Mouse (Mus musculus) MEL (cell line): ENCODE results near the gene Upk2. TPM values are rescaled to one million over a fixed set of nuclear protein-coding genes. Genes with fewer than 3 reads are reported as not detected.

Experiments
- DNase-seq: peaks from one replicate; pipeline ENCODE4 v3.0.0; 2011; ENCODE audit warnings: low read depth, low spot score
- H3K27ac ChIP-seq: 2 replicates; pipeline ENCODE4 v1.5.1; 2012; ENCODE audit warnings: low read depth, mild to moderate bottlenecking, control low read depth, low read length, moderate library complexity; ENCODE audit not compliant: control insufficient read depth
- H3K27me3 ChIP-seq, 2 experiments: fragments of 150-350 bp in 1 of 2; sonication (generic) in 1 of 2; 2 replicates each; pipeline ENCODE4 v1.6.1; 2012; ENCODE audit warnings: low read length in 2 of 2, mild to moderate bottlenecking in 2 of 2, improper control_type of control experiment in 1 of 2, moderate library complexity in 1 of 2; ENCODE audit not compliant: insufficient read depth in 2 of 2, control insufficient read depth in 1 of 2
- H3K36me3 ChIP-seq, 2 experiments: 2 replicates each; pipeline ENCODE4 v1.6.1; 2012 to 2014; ENCODE audit warnings: low read length in 2 of 2, improper control_type of control experiment in 1 of 2, inconsistent platforms in 1 of 2, mild to moderate bottlenecking in 1 of 2; ENCODE audit not compliant: insufficient read depth in 2 of 2, control insufficient read depth in 1 of 2
- H3K4me1 ChIP-seq, 2 experiments: fragments of 150-350 bp in 1 of 2; sonication (generic) in 1 of 2; 2 replicates each; pipeline ENCODE4 v1.6.1; 2012; ENCODE audit warnings: low read length in 2 of 2, improper control_type of control experiment in 1 of 2, mild to moderate bottlenecking in 1 of 2; ENCODE audit not compliant: insufficient read depth in 2 of 2, control insufficient read depth in 1 of 2
- H3K4me3 ChIP-seq, 2 experiments: fragments of 150-350 bp in 1 of 2; sonication (generic) in 1 of 2; 2 replicates each; pipeline ENCODE4 v1.5.1; 2012; ENCODE audit warnings: low read depth in 2 of 2, low read length in 2 of 2, mild to moderate bottlenecking in 2 of 2, moderate library complexity in 2 of 2, control low read depth in 1 of 2, improper control_type of control experiment in 1 of 2; ENCODE audit not compliant: control insufficient read depth in 1 of 2, insufficient read depth in 1 of 2
- H3K79me2 ChIP-seq: 2 replicates; pipeline ENCODE4 v1.6.1; 2012; ENCODE audit warnings: mild to moderate bottlenecking, low read length, moderate library complexity; ENCODE audit not compliant: control insufficient read depth, poor library complexity, insufficient read depth
- H3K9ac ChIP-seq: 2 replicates; pipeline ENCODE4 v1.6.1; 2012; ENCODE audit warnings: low read depth, mild to moderate bottlenecking, control low read depth, low read length, moderate library complexity; ENCODE audit not compliant: control insufficient read depth, poor library complexity, severe bottlenecking
- H3K9me3 ChIP-seq: fragments of 150-350 bp; sonication (generic); replicated peaks from 2 replicates; pipeline ENCODE4 v1.6.1; 2012; ENCODE audit warnings: mild to moderate bottlenecking, low read length, improper control_type of control experiment, moderate library complexity; ENCODE audit not compliant: insufficient read depth
- CTCF ChIP-seq, 3 experiments: IDR thresholded peaks in 2 of 3; conservative IDR thresholded peaks in 1 of 3; 2 replicates each; pipeline ENCODE4 v1.5.1; 2011 to 2012; ENCODE audit warnings: low read length in 3 of 3, low read depth in 2 of 3, mild to moderate bottlenecking in 2 of 3, improper control_type of control experiment in 1 of 3, inconsistent platforms in 1 of 3, mixed read lengths in 1 of 3, moderate library complexity in 1 of 3; ENCODE audit not compliant: control insufficient read depth in 1 of 3, insufficient read depth in 1 of 3, poor library complexity in 1 of 3, severe bottlenecking in 1 of 3
- HCFC1 ChIP-seq: IDR thresholded peaks from 2 replicates; pipeline ENCODE4 v1.6.1; 2012; ENCODE audit warnings: low read depth, mild to moderate bottlenecking, inconsistent platforms, low read length, improper control_type of control experiment, moderate library complexity
- KAT2A ChIP-seq: conservative IDR thresholded peaks from 2 replicates; pipeline ENCODE4 v1.6.1; 2012; ENCODE audit warnings: low read depth, low read length, improper control_type of control experiment, inconsistent platforms
- MAZ ChIP-seq: IDR thresholded peaks from 2 replicates; pipeline ENCODE4 v1.6.1; 2012; ENCODE audit warnings: low read depth, mild to moderate bottlenecking, inconsistent platforms, low read length, improper control_type of control experiment
- MYC ChIP-seq: IDR thresholded peaks from 2 replicates; pipeline ENCODE4 v1.6.1; 2011; ENCODE audit warnings: low read depth, mild to moderate bottlenecking, low read length, improper control_type of control experiment, moderate library complexity
- POLR2A ChIP-seq, 2 experiments: IDR thresholded peaks; 2 replicates each; pipeline ENCODE4 v1.6.1; 2011 to 2012; ENCODE audit warnings: low read length in 2 of 2, mild to moderate bottlenecking in 2 of 2, control low read depth in 1 of 2, improper control_type of control experiment in 1 of 2, low read depth in 1 of 2, moderate library complexity in 1 of 2; ENCODE audit not compliant: control insufficient read depth in 1 of 2, insufficient read depth in 1 of 2, poor library complexity in 1 of 2
- TAL1 ChIP-seq: IDR thresholded peaks from 2 replicates; pipeline ENCODE4 v1.6.1; 2012; ENCODE audit warnings: mild to moderate bottlenecking, inconsistent platforms, low read length, moderate library complexity, mixed read lengths
- USF1 ChIP-seq: IDR thresholded peaks from 2 replicates; pipeline ENCODE4 v1.6.1; 2014; ENCODE audit warnings: low read depth, mild to moderate bottlenecking, inconsistent platforms, low read length, improper control_type of control experiment, moderate library complexity
- ZC3H11A ChIP-seq: IDR thresholded peaks from 2 replicates; pipeline ENCODE4 v1.6.1; 2012; ENCODE audit warnings: low read depth, mild to moderate bottlenecking, inconsistent platforms, low read length, improper control_type of control experiment
- ZMIZ1 ChIP-seq: IDR thresholded peaks from 2 replicates; pipeline ENCODE4 v1.6.1; 2012; ENCODE audit warnings: low read depth, mild to moderate bottlenecking, inconsistent platforms, low read length, improper control_type of control experiment, moderate library complexity
- polyA plus RNA-seq, 2 experiments: library from polyadenylated mRNA; stranded (reverse) in 1 of 2; unstranded in 1 of 2; fragments of >175 nt in 1 of 2; fragments of >200 nt in 1 of 2; gene quantifications; 2 replicates each; pipeline versions ENCODE4 v1.2.1 to v1.2.4; 2012; ENCODE audit warnings: low replicate concordance in 2 of 2, low read depth in 1 of 2; ENCODE audit not compliant: insufficient read length in 2 of 2, insufficient read depth in 1 of 2, missing spikeins in 1 of 2
- total RNA-seq: library from RNA; depleted of rRNA; stranded (reverse); fragments of 300-350 nt; gene quantifications from 2 replicates; pipeline ENCODE4 v1.2.3, GENCODE M21; 2012

Gene Upk2
- total and polyA plus RNA-seq, 3 experiments, result not detected

GRCm38 (mm10) chr9:44497624-44498377, 43.0 kb upstream of the Upk2 start:
- no peak overlapping the region for H3K4me3 ChIP-seq
- H3K36me3 ChIP-seq, result peaks cover 0 to 11% of the 10 kb centered on the region in 2 experiments; a peak in 2 of 4 replicates
- TF ChIP-seq POLR2A (IDR thresholded peaks at IDR 0.05; ENCODE audit: control insufficient read depth in 1 of 2, insufficient read depth in 1 of 2, low read depth in 1 of 2, low read length in 2 of 2, poor library complexity in 1 of 2) (no peak), ZC3H11A (no peak), MYC (no peak), KAT2A (no peak), ZMIZ1 (no peak)
- H3K9ac ChIP-seq, result no peak overlapping the region
- H3K79me2 ChIP-seq, result no peaks in the 10 kb centered on the region
- H3K27me3 ChIP-seq, result no peaks in the 10 kb centered on the region
- H3K27ac ChIP-seq, result no peak overlapping the region
- no peak for DNase-seq
- no peaks in the 10 kb centered on the region for H3K9me3 ChIP-seq
- H3K4me1 ChIP-seq, result peaks cover 0 to 15% of the 10 kb centered on the region in 2 experiments; a peak in 2 of 4 replicates

GRCm38 (mm10) chr9:44496803-44497461, 42.2 kb upstream of the Upk2 start:
- Histone ChIP-seq H3K9ac (no peak overlapping the region), H3K9me3 (no peaks in the 10 kb centered on the region), H3K27ac (no peak overlapping the region), H3K4me1 (peaks cover 0 to 18% of the 10 kb centered on the region in 2 experiments; a peak in 2 of 4 replicates), H3K36me3 (peaks cover 0 to 11% of the 10 kb centered on the region in 2 experiments; a peak in 2 of 4 replicates), H3K27me3 (no peaks in the 10 kb centered on the region), H3K79me2 (no peaks in the 10 kb centered on the region), H3K4me3 (no peak overlapping the region)
- TF ChIP-seq CTCF (IDR thresholded peaks at IDR 0.05 in 2 of 3, conservative IDR thresholded peaks at IDR 0.05 in 1 of 3; ENCODE audit: control insufficient read depth in 1 of 3, insufficient read depth in 1 of 3, low read depth in 2 of 3, low read length in 3 of 3, poor library complexity in 1 of 3, severe bottlenecking in 1 of 3) (no peak), MAZ (no peak)
- no peak for DNase-seq

DNA sequence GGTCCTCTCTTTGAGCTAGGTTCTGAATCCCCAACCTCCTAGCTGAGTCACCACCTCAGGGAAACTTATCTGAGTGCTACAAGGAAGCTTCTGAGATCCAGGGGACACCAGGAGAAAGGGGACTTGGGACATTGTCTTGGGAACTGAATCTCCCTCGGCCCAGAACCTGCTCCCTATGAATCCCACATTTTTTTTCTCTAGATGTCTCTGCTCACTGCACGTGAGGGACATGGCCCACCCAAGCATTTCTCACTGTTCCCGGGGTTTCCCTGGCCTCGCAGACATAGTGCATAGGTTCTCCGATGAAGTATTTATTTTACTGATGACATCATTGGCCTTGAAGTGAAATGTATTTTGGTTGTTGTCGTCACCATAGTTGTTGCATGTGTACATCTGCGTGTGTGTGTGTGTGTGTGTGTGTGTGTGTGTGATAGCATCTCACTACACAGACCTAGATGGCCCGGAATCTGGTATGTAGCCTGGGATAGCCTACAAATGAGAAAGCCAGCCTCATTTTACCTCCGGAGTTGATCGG, 41.1 kb upstream of the Upk2 start:
- H3K27me3 ChIP-seq, result no peaks in the 10 kb centered on the region
- H3K27ac ChIP-seq, result no peak overlapping the region
- H3K9ac ChIP-seq, result no peak overlapping the region
- peaks cover 0 to 11% of the 10 kb centered on the region in 2 experiments; a peak in 2 of 4 replicates for H3K36me3 ChIP-seq
- H3K9me3 ChIP-seq, result no peaks in the 10 kb centered on the region
- DNase-seq, result no peak
- no peak overlapping the region for H3K4me3 ChIP-seq
- no peaks in the 10 kb centered on the region for H3K79me2 ChIP-seq
- TF ChIP-seq USF1, result no peak
- TF ChIP-seq HCFC1, result no peak
- no peak for TF ChIP-seq TAL1
- TF ChIP-seq, all 39 proteins: peak for 0
- H3K4me1 ChIP-seq, result peaks cover 0 to 18% of the 10 kb centered on the region in 2 experiments; a peak in 2 of 4 replicates
